Mouse (Mus musculus) heart, postnatal 0 days (tissue): ENCODE results near the gene Fcho2.

ENCODE experiments used
- CTCF ChIP-seq: IDR thresholded peaks from 2 replicates; pipeline ENCODE4 v1.5.1; 2016; ENCODE audit warnings: antibody characterized with exemption, control low read depth, low read depth
- EP300 ChIP-seq: IDR thresholded peaks from 2 replicates; pipeline ENCODE4 v1.6.1; 2016; ENCODE audit warnings: antibody characterized with exemption, low read depth

DNA sequence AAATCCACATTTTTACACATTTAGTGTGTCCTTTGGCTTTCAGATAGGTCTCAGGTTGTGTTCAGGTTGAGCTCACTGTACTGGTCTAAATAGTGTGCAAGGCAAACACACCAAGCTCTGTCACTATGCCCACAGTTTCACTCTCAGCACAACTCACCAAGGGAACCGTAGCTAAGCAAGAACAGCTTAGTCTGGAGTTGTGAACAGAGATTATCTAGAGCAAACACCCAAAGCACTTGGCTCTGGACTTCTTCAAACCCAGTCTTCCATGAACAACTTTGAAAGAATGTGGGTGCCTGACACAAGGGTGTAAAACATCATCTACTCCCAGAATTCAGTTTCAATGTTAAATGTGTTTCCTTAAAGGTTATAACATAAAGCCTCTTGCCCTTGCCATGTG is 30.5 kb upstream of the Fcho2 start:
- TF ChIP-seq CTCF = no peak
- TF ChIP-seq EP300 = no peak
